Mouse (Mus musculus): ENCODE measurements around the gene Wipf3.

Wipf3 gene

GRCm38 (mm10) chr6:54431761-54432160 is 2.4 kb downstream of the Wipf3 start:
- in situ Hi-C loops (cut with MboI; ENCODE audit: low sequenced_read_pairs): no loop called here

- in situ Hi-C loops (cut with MboI; ENCODE audit: low sequenced_read_pairs): no loop called here
Observed at GRCm38 (mm10) chr6:54432191-54432590, 2.8 kb downstream of the Wipf3 start.

GRCm38 (mm10) chr6:54432806-54433545 is 3.6 kb downstream of the Wipf3 start:
- in situ Hi-C loops (cut with MboI; ENCODE audit: low sequenced_read_pairs): no loop called here

- in situ Hi-C loops (cut with MboI; ENCODE audit: low sequenced_read_pairs): no loop called here
Observed at GRCm38 (mm10) chr6:54434171-54434570, 4.8 kb downstream of the Wipf3 start.

- in situ Hi-C loops (cut with MboI; ENCODE audit: low sequenced_read_pairs): no loop called here
Observed at GRCm38 (mm10) chr6:54435663-54436062, 6.3 kb downstream of the Wipf3 start.

GRCm38 (mm10) chr6:54436286-54436685 is 6.9 kb downstream of the Wipf3 start:
- in situ Hi-C loops (cut with MboI; ENCODE audit: low sequenced_read_pairs): no loop called here

GRCm38 (mm10) chr6:54438510-54438909 is 9.1 kb downstream of the Wipf3 start:
- in situ Hi-C loops (cut with MboI; ENCODE audit: low sequenced_read_pairs): no loop called here

GRCm38 (mm10) chr6:54440658-54441057 is 11.3 kb downstream of the Wipf3 start:
- in situ Hi-C loops (cut with MboI; ENCODE audit: low sequenced_read_pairs): no loop called here

GRCm38 (mm10) chr6:54443657-54444056 is 14.3 kb downstream of the Wipf3 start:
- in situ Hi-C loops (cut with MboI; ENCODE audit: low sequenced_read_pairs): no loop called here

- in situ Hi-C loops (cut with MboI; ENCODE audit: low sequenced_read_pairs): no loop called here
Observed at GRCm38 (mm10) chr6:54444086-54444485, 14.7 kb downstream of the Wipf3 start.

- in situ Hi-C loops (cut with MboI; ENCODE audit: low sequenced_read_pairs): no loop called here
Observed at GRCm38 (mm10) chr6:54445249-54445818, 15.9 kb downstream of the Wipf3 start.

- in situ Hi-C loops (cut with MboI; ENCODE audit: low sequenced_read_pairs): no loop called here
Observed at GRCm38 (mm10) chr6:54447353-54447752, 17.9 kb downstream of the Wipf3 start.

- in situ Hi-C loops (cut with MboI; ENCODE audit: low sequenced_read_pairs): no loop called here
Observed at GRCm38 (mm10) chr6:54459661-54460060, 30.3 kb downstream of the Wipf3 start.

GRCm38 (mm10) chr6:54460172-54460914 is 30.9 kb downstream of the Wipf3 start:
- in situ Hi-C loops (cut with MboI; ENCODE audit: low sequenced_read_pairs): no loop called here

GRCm38 (mm10) chr6:54460915-54461671 is 31.7 kb downstream of the Wipf3 start:
- in situ Hi-C loops (cut with MboI; ENCODE audit: low sequenced_read_pairs): no loop called here

GRCm38 (mm10) chr6:54462766-54463165 is 33.4 kb downstream of the Wipf3 start:
- in situ Hi-C loops (cut with MboI; ENCODE audit: low sequenced_read_pairs): no loop called here

- in situ Hi-C loops (cut with MboI; ENCODE audit: low sequenced_read_pairs): no loop called here
Observed at GRCm38 (mm10) chr6:54463701-54464458, 34.5 kb downstream of the Wipf3 start.

- in situ Hi-C loops (cut with MboI; ENCODE audit: low sequenced_read_pairs): no loop called here
Observed at GRCm38 (mm10) chr6:54464926-54465325, 35.5 kb downstream of the Wipf3 start.

GRCm38 (mm10) chr6:54467371-54467770 is 38.0 kb downstream of the Wipf3 start:
- in situ Hi-C loops (cut with MboI; ENCODE audit: low sequenced_read_pairs): no loop called here

- in situ Hi-C loops (cut with MboI; ENCODE audit: low sequenced_read_pairs): no loop called here
Observed at GRCm38 (mm10) chr6:54471866-54472265, 42.5 kb downstream of the Wipf3 start.

Measured in CH12F3 (cell line).